ENCODE assay signal across 15 mouse cellular contexts in genomic region chr19:24604105-24604504, GRCm38 (mm10). TPM values are rescaled to one million over a fixed set of nuclear protein-coding genes. Genes with fewer than 3 reads are reported as not detected.
DNase-seq lines count a peak whose midpoint lies in the region; ATAC-seq and TF ChIP-seq lines count a peak whose summit lies in the region.
"Had no signal": no experiment of that assay in that cellular context is flagged by ENCODE, and none has a peak within 500 bp of the region (broad histone marks: within the 10 kb centered on the region; RNA-seq: fewer than 3 reads in every experiment).

No protein-coding gene starts in this region.

- peak; percentile 22 to 25 for DNase-seq in heart, adult 2 months
- no peak for DNase-seq in kidney, postnatal 0 days (ENCODE audit: low spot score)
- DNase-seq in heart, postnatal 10 days, result peak; percentile 34 to 37
- no peak for DNase-seq in frontal cortex, adult 2 months (ENCODE audit: extremely low spot score in 1 of 2, low spot score in 1 of 2)
- DNase-seq: lung, postnatal 10 days; retina, postnatal 1 day; right cerebral cortex, postnatal 4 days; thymus, postnatal 25 days had no signal

- H3K79me2 ChIP-seq in heart, adult 2 months (replicated peaks; ENCODE audit: control insufficient read depth, insufficient read depth, low read length), result no peaks in the 10 kb centered on the region

- no peaks in the 10 kb centered on the region for H3K36me3 ChIP-seq in heart, adult 2 months (ENCODE audit: control insufficient read depth, insufficient read depth, low read length)
- no peaks in the 10 kb centered on the region for H3K36me3 ChIP-seq in heart, embryonic 12.5 days
- no peaks in the 10 kb centered on the region for H3K36me3 ChIP-seq in kidney, postnatal 0 days (ENCODE audit: insufficient read depth, low read length)
- H3K36me3 ChIP-seq in kidney, embryonic 14.5 days (ENCODE audit: control insufficient read depth, insufficient read depth, low read length), result no peaks in the 10 kb centered on the region
- no peaks in the 10 kb centered on the region for H3K36me3 ChIP-seq in small intestine, adult 2 months (ENCODE audit: control insufficient read depth, insufficient read depth, low read length)
- H3K36me3 ChIP-seq: embryonic facial prominence, embryonic 10.5 days; limb, embryonic 13.5 days; midbrain, embryonic 12.5 days had no signal

- no peaks in the 10 kb centered on the region for H3K27me3 ChIP-seq in heart, adult 2 months (ENCODE audit: control insufficient read depth, insufficient read depth, low read length)
- no peaks in the 10 kb centered on the region for H3K27me3 ChIP-seq in heart, embryonic 12.5 days (replicated peaks)
- H3K27me3 ChIP-seq in kidney, postnatal 0 days (ENCODE audit: insufficient read depth, low read length), result no peaks in the 10 kb centered on the region
- H3K27me3 ChIP-seq in kidney, embryonic 14.5 days (ENCODE audit: control insufficient read depth, insufficient read depth, low read length), result no peaks in the 10 kb centered on the region
- no peaks in the 10 kb centered on the region for H3K27me3 ChIP-seq in small intestine, adult 2 months (ENCODE audit: control insufficient read depth, insufficient read depth, low read length)
- H3K27me3 ChIP-seq: limb, embryonic 13.5 days; midbrain, embryonic 12.5 days had no signal

- 50% methylated on average over 4 of the region's 4 CpGs for WGBS in heart, adult 2 months
- 65% methylated on average over 4 of the region's 4 CpGs for WGBS in heart, embryonic 12.5 days
- WGBS in kidney, postnatal 0 days, result 38% methylated on average over 4 of the region's 4 CpGs
- WGBS in kidney, embryonic 14.5 days, result 39% methylated on average over 4 of the region's 4 CpGs
- WGBS in small intestine, adult 2 months, result 18% methylated on average over 4 of the region's 4 CpGs

- intact Hi-C loops in heart, adult 2 months (cut with DNase I), result loop anchor here (2.0 kb wide), 2 partner anchors 47 to 303 kb away; no protein-coding TSS in a partner anchor
- intact Hi-C loops in heart, postnatal 10 days (cut with DNase I), result loop anchor here (2.0 kb wide), 2 partner anchors 47 to 303 kb away; no protein-coding TSS in a partner anchor

- H3K4me1 ChIP-seq in heart, adult 2 months (ENCODE audit: control insufficient read depth, insufficient read depth, low read length), result no peaks in the 10 kb centered on the region
- no peaks in the 10 kb centered on the region for H3K4me1 ChIP-seq in heart, embryonic 12.5 days (replicated peaks)
- no peaks in the 10 kb centered on the region for H3K4me1 ChIP-seq in kidney, postnatal 0 days (replicated peaks; ENCODE audit: insufficient read depth, low read length)
- H3K4me1 ChIP-seq in kidney, embryonic 14.5 days (ENCODE audit: control insufficient read depth, insufficient read depth, low read length), result no peaks in the 10 kb centered on the region
- H3K4me1 ChIP-seq in small intestine, adult 2 months (ENCODE audit: control insufficient read depth, insufficient read depth, insufficient read length, low read length), result peaks cover 10% of the 10 kb centered on the region; the same call in 1 of the 2 replicates
- H3K4me1 ChIP-seq: limb, embryonic 13.5 days; midbrain, embryonic 12.5 days had no signal

- ATAC-seq in heart, embryonic 12.5 days (ENCODE audit: insufficient number of reproducible peaks, low FRiP score), result no peak
- no peak for ATAC-seq in kidney, postnatal 0 days (replicated peaks; ENCODE audit: low FRiP score, low read depth)
- ATAC-seq in kidney, embryonic 14.5 days (ENCODE audit: low FRiP score, low TSS enrichment), result no peak
- ATAC-seq: hindbrain, embryonic 16.5 days had no signal

- H3K4me2 ChIP-seq in heart, embryonic 12.5 days, result no peak overlapping the region
- H3K4me2 ChIP-seq in kidney, postnatal 0 days (ENCODE audit: low read length), result no peak overlapping the region
- no peak overlapping the region for H3K4me2 ChIP-seq in kidney, embryonic 14.5 days (replicated peaks; ENCODE audit: low read depth, low read length)
- H3K4me2 ChIP-seq: limb, embryonic 13.5 days; midbrain, embryonic 12.5 days had no signal

- TF ChIP-seq EP300 in heart, adult 2 months (IDR thresholded peaks at IDR 0.05; ENCODE audit: insufficient read depth, low read depth, low read length), result 0 out of 2 replicates have a peak, but pooled peaks have one; percentile 44

- peaks cover 3% of the 10 kb centered on the region; the same call in 1 of the 2 replicates for H3K9me3 ChIP-seq in heart, embryonic 12.5 days (replicated peaks)
- H3K9me3 ChIP-seq in kidney, postnatal 0 days (replicated peaks; ENCODE audit: low read length), result no peaks in the 10 kb centered on the region
- H3K9me3 ChIP-seq in kidney, embryonic 14.5 days (ENCODE audit: control insufficient read depth, low read length), result no peaks in the 10 kb centered on the region

- TF ChIP-seq CTCF in heart, adult 2 months (IDR thresholded peaks at IDR 0.05), result peak; percentile 65
- peak; percentile 46 for TF ChIP-seq CTCF in kidney, postnatal 0 days (IDR thresholded peaks at IDR 0.05; ENCODE audit: low read depth)
- TF ChIP-seq CTCF in small intestine, adult 2 months (IDR thresholded peaks at IDR 0.05; ENCODE audit: extremely low read depth, insufficient read length, insufficient replicate concordance, low read depth, low read length), result peak; percentile 57; the same call in 1 of the 2 replicates

- H3K4me3 ChIP-seq in heart, adult 2 months, result no peak overlapping the region
- no peak overlapping the region for H3K4me3 ChIP-seq in heart, embryonic 12.5 days
- H3K4me3 ChIP-seq in kidney, postnatal 0 days (replicated peaks; ENCODE audit: low read depth, low read length), result no peak overlapping the region
- no peak overlapping the region for H3K4me3 ChIP-seq in kidney, embryonic 14.5 days (ENCODE audit: low read length)
- no peak overlapping the region for H3K4me3 ChIP-seq in small intestine, adult 2 months (ENCODE audit: low read depth, low read length)
- H3K4me3 ChIP-seq: embryonic facial prominence, embryonic 10.5 days; limb, embryonic 13.5 days; midbrain, embryonic 12.5 days had no signal

- no peak for TF ChIP-seq POLR2A in heart, adult 2 months (IDR thresholded peaks at IDR 0.05; ENCODE audit: insufficient read depth, low read depth, low read length)
- no peak for TF ChIP-seq POLR2A in small intestine, adult 2 months (IDR thresholded peaks at IDR 0.05; ENCODE audit: low read depth, low read length)

- H3K27ac ChIP-seq in heart, adult 2 months, result no peak overlapping the region
- H3K27ac ChIP-seq in heart, embryonic 12.5 days (ENCODE audit: poor library complexity, severe bottlenecking), result no peak overlapping the region
- no peak overlapping the region for H3K27ac ChIP-seq in kidney, postnatal 0 days
- H3K27ac ChIP-seq in kidney, embryonic 14.5 days (ENCODE audit: low read depth, low read length), result no peak overlapping the region
- no peak overlapping the region for H3K27ac ChIP-seq in small intestine, adult 2 months (ENCODE audit: insufficient read depth, low read depth, low read length)
- H3K27ac ChIP-seq: embryonic facial prominence, embryonic 10.5 days; limb, embryonic 13.5 days; midbrain, embryonic 12.5 days had no signal

- H3K9ac ChIP-seq in heart, adult 2 months (ENCODE audit: low read depth, low read length), result no peak overlapping the region
- H3K9ac ChIP-seq in heart, embryonic 12.5 days, result no peak overlapping the region
- no peak overlapping the region for H3K9ac ChIP-seq in kidney, postnatal 0 days (ENCODE audit: low read depth, low read length)
- no peak overlapping the region for H3K9ac ChIP-seq in kidney, embryonic 14.5 days (ENCODE audit: low read depth, low read length)
- H3K9ac ChIP-seq: limb, embryonic 13.5 days; midbrain, embryonic 12.5 days had no signal

RNA-seq across cellular contexts. Expression of gene Pip5k1b, which starts 48.4 kb away (rescaled TPM):
- total RNA-seq in heart, adult 2 months (2021), result 10 to 100 TPM; 22.2 to 23.1 TPM
- polyA plus RNA-seq in heart, adult 2 months (2012; rRNA removed), result 14.6 and 24.0 TPM in 2 replicates
- 8.6 and 9.4 TPM in 2 replicates for polyA plus RNA-seq in heart, embryonic 12.5 days (2016; fragmentation: Nextera tagmentation; extraction: Ambion mirVana)
- polyA plus RNA-seq in kidney, postnatal 0 days (2015; fragmentation: Nextera tagmentation; extraction: Ambion mirVana), result 2.6 and 3.6 TPM in 2 replicates
- 3.1 and 3.3 TPM in 2 replicates for polyA plus RNA-seq in kidney, embryonic 14.5 days (2014; fragmentation: Nextera tagmentation; extraction: Ambion mirVana)
- total RNA-seq in heart, postnatal 10 days (2021), result 10 to 100 TPM; 25.3 to 27.0 TPM
- polyA plus RNA-seq in small intestine, adult 2 months (2012; rRNA removed), result 7.1 and 23.3 TPM in 2 replicates
- polyA plus RNA-seq in frontal cortex, adult 2 months (2012; rRNA removed), result 13.2 and 13.6 TPM in 2 replicates

Comparison
In these comparisons a context has a peak if more than half of its experiments do, and no peak if none do; other contexts are left out.
1. DNase-seq: peak in heart, adult 2 months (2 of 2) and heart, postnatal 10 days (2 of 2); none in kidney, postnatal 0 days (single experiment) and frontal cortex, adult 2 months (0 of 2).
2. Peak in every context shown above with its lines, with median percentiles within 50 percentile points of each other: CTCF ChIP-seq.